Mouse (Mus musculus) E14TG2a.4 (cell line): Measurements from ENCODE around the gene Il17f.
"Not testable (repeated sequence)": the region's sequence is repeated elsewhere in the genome, so short reads cannot be mapped to it uniquely, and the experiment has no call there.

ENCODE experiments used
- H3K27me3 ChIP-seq: 2 replicates; pipeline ENCODE4 v1.6.1; 2014; ENCODE audit warnings: low read length, control low read depth; ENCODE audit not compliant: insufficient read depth
- H3K36me3 ChIP-seq: 2 replicates; pipeline ENCODE4 v1.6.1; 2014; ENCODE audit warnings: low read length, control low read depth; ENCODE audit not compliant: insufficient read depth
- H3K4me1 ChIP-seq: replicated peaks from 2 replicates; pipeline ENCODE4 v1.6.1; 2014; ENCODE audit warnings: low read depth, low read length, control low read depth
- H3K4me3 ChIP-seq: replicated peaks from 2 replicates; pipeline ENCODE4 v1.5.1; 2014; ENCODE audit warnings: mild to moderate bottlenecking, low read length
- H3K9me3 ChIP-seq: 2 replicates; pipeline ENCODE4 v1.6.1; 2014; ENCODE audit warnings: low read length, control low read depth
- CTCF ChIP-seq: conservative IDR thresholded peaks from 2 replicates; pipeline ENCODE4 v1.5.1; 2014; ENCODE audit warnings: low read length
- NANOG ChIP-seq: IDR thresholded peaks from 2 replicates; pipeline ENCODE4 v1.6.1; 2014; ENCODE audit warnings: borderline replicate concordance, low read length, mixed read lengths
- POU5F1 ChIP-seq: IDR thresholded peaks from 2 replicates; pipeline ENCODE4 v1.6.1; 2014; ENCODE audit warnings: low read length, borderline replicate concordance

Il17f gene

GRCm38 (mm10) chr1:20790517-20790916 is at the start of gene Il17f:
TSS of gene Il17f (minus strand) at chr1:20790617.
- not testable (repeated sequence) for H3K9me3 ChIP-seq, H3K36me3 ChIP-seq, H3K27me3 ChIP-seq, H3K4me3 ChIP-seq
- H3K4me1 ChIP-seq, result peaks cover 16% of the 10 kb centered on the region

GRCm38 (mm10) chr1:20839911-20840310 is 49.5 kb upstream of the Il17f start:
- no peaks in the 10 kb centered on the region for H3K36me3 ChIP-seq
- TF ChIP-seq NANOG (no peak), CTCF (no peak), POU5F1 (no peak)

GRCm38 (mm10) chr1:20836551-20837125 is 46.2 kb upstream of the Il17f start:
- TF ChIP-seq CTCF (no peak), NANOG (no peak), POU5F1 (no peak)
- no peak overlapping the region for H3K4me3 ChIP-seq

More at GRCm38 (mm10) chr1:20839911-20840310, 49.5 kb upstream of the Il17f start:
- Histone ChIP-seq H3K27me3 (no peaks in the 10 kb centered on the region), H3K4me3 (no peak overlapping the region), H3K9me3 (no peaks in the 10 kb centered on the region), H3K4me1 (no peaks in the 10 kb centered on the region)

GRCm38 (mm10) chr1:20833141-20833511 is 42.7 kb upstream of the Il17f start:
- no peaks in the 10 kb centered on the region for H3K4me1 ChIP-seq
- H3K4me3 ChIP-seq, result no peak overlapping the region
- no peaks in the 10 kb centered on the region for H3K27me3 ChIP-seq
- H3K36me3 ChIP-seq, result no peaks in the 10 kb centered on the region
- H3K9me3 ChIP-seq, result no peaks in the 10 kb centered on the region
- TF ChIP-seq CTCF (no peak), POU5F1 (no peak), NANOG (no peak)

More at GRCm38 (mm10) chr1:20836551-20837125, 46.2 kb upstream of the Il17f start:
- H3K27me3 ChIP-seq, result no peaks in the 10 kb centered on the region
- H3K4me1 ChIP-seq, result no peaks in the 10 kb centered on the region
- no peaks in the 10 kb centered on the region for H3K9me3 ChIP-seq
- no peaks in the 10 kb centered on the region for H3K36me3 ChIP-seq

GRCm38 (mm10) chr1:20832473-20833140 is 42.2 kb upstream of the Il17f start:
- no peaks in the 10 kb centered on the region for H3K36me3 ChIP-seq
- no peaks in the 10 kb centered on the region for H3K27me3 ChIP-seq
- H3K9me3 ChIP-seq, result no peaks in the 10 kb centered on the region
- no peaks in the 10 kb centered on the region for H3K4me1 ChIP-seq
- TF ChIP-seq CTCF, result no peak
- TF ChIP-seq POU5F1, result no peak
- no peak overlapping the region for H3K4me3 ChIP-seq

- Histone ChIP-seq H3K4me3 (no peak overlapping the region), H3K4me1 (no peaks in the 10 kb centered on the region), H3K27me3 (no peaks in the 10 kb centered on the region), H3K36me3 (no peaks in the 10 kb centered on the region), H3K9me3 (no peaks in the 10 kb centered on the region)
- no peak for TF ChIP-seq POU5F1
- TF ChIP-seq NANOG, result no peak
- TF ChIP-seq CTCF, result no peak
Observed at GRCm38 (mm10) chr1:20830546-20830945, 40.1 kb upstream of the Il17f start.

GRCm38 (mm10) chr1:20828061-20828460 is 37.6 kb upstream of the Il17f start:
- TF ChIP-seq POU5F1, result no peak
- TF ChIP-seq CTCF, result no peak
- TF ChIP-seq NANOG, result no peak
- Histone ChIP-seq H3K4me3 (no peak overlapping the region), H3K4me1 (no peaks in the 10 kb centered on the region), H3K27me3 (no peaks in the 10 kb centered on the region), H3K36me3 (no peaks in the 10 kb centered on the region), H3K9me3 (no peaks in the 10 kb centered on the region)

GRCm38 (mm10) chr1:20825036-20825435 is 34.6 kb upstream of the Il17f start:
- H3K4me3 ChIP-seq, result no peak overlapping the region
- H3K9me3 ChIP-seq, result no peaks in the 10 kb centered on the region
- H3K36me3 ChIP-seq, result no peaks in the 10 kb centered on the region
- TF ChIP-seq POU5F1, result no peak
- no peak for TF ChIP-seq NANOG
- no peak for TF ChIP-seq CTCF
- no peaks in the 10 kb centered on the region for H3K27me3 ChIP-seq
- H3K4me1 ChIP-seq, result 0 out of 2 replicates have a peak, but pooled peaks cover 5% of the 10 kb centered on the region

GRCm38 (mm10) chr1:20823906-20824305 is 33.5 kb upstream of the Il17f start:
- Histone ChIP-seq H3K4me1 (peaks cover 5% of the 10 kb centered on the region; the same call in 1 of the 2 replicates), H3K4me3 (no peak overlapping the region), H3K27me3 (no peaks in the 10 kb centered on the region), H3K36me3 (no peaks in the 10 kb centered on the region), H3K9me3 (no peaks in the 10 kb centered on the region)
- TF ChIP-seq CTCF (no peak), POU5F1 (no peak), NANOG (no peak)
